Mouse (Mus musculus): ENCODE measurements around the gene Zfp689. TPM values are rescaled to one million over a fixed set of nuclear protein-coding genes. Genes with fewer than 3 reads are reported as not detected.
A peak's percentile ranks its signal among the peaks of the same experiment; 100 is the strongest.
"Not testable (repeated sequence)": the region's sequence is repeated elsewhere in the genome, so short reads cannot be mapped to it uniquely, and the experiment has no call there.

Gene Zfp689
- total RNA-seq (2021), result 1 to 10 TPM; 5.4 to 7.9 TPM
- long read RNA-seq, experiment 1, partial matches to known transcripts, result 0 of 4 reads
- long read RNA-seq, experiment 1, other reads (novel, unspliced or antisense), result 0 of 4 reads
- long read RNA-seq, experiment 2, transcript Zfp689-201 (3 exons, 3,621 nt), result major isoform, 8 of 10 reads
- long read RNA-seq, experiment 2, partial matches to known transcripts, result 0 of 10 reads
- long read RNA-seq, experiment 2, other reads (novel, unspliced or antisense), result 2 of 10 reads

DNA sequence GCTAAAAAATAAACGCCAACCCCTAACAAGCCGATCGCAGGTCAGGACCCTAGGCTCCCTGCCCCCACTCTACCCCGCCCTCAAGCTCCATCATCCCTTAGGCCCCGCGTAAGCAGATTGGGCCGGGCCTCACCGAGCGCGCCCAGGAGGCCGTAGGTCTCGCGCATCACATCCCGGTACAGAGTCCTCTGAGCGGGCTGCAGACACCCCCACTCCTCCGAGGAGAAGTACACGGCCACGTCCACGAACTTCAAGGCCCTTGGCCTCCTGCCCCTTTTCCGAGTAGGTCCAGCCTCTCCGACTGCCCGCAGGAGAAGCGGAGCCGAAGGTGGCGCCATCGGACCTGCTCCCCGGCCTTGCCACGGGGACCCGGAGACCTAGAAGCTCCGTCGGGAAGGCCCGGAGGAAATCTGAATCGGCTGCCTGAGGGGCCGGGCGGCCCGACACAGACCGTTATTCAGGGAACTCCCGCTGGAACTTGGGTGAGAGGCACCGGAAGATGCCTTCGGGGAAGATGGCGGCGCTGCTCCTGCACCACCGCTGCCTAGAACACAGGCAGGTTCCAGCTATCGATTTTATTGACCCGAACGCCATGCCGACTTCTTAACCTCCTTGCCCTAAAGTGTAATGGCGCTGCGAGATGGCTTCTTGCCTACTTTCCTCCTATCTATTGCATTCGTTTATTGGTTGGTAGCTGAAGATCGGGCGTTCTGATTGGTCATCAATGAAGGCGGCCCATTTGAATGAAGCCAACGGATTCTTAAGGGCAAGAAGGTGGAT, at the start of gene Zfp689:
Gene Zfp689 (minus strand): TSS at position 638 of the 780 bp plus-strand sequence.
- peak; percentile 97 to 98 for DNase-seq (ENCODE audit: low spot score in 2 of 2)
- intact Hi-C loops (cut with DNase I), result no loop called here

DNA sequence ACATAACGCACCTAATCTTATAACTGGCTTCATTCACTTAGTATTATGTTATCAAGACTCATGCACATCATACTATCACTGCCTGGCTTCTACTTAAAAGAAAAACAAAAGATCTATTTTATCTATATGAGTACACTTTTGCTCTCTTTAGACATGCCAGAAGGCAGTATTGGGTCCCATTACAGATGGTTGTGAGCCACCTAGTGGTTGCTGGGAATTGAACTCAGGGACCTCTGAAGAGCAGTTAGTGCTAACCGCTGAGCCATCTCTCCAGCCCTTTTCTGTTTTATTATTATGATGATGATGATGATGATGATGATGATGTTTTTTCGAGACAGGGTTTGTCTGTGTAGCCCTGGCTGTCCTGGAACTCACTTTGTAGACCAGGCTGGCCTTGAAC, 49.4 kb upstream of the Zfp689 start:
- DNase-seq (ENCODE audit: low spot score in 2 of 2), result peak in 1 of 2 experiments; percentile 51
- intact Hi-C loops (cut with DNase I), result loop anchor here (2.0 kb wide), 1 partner anchor 136 kb away; no protein-coding TSS in a partner anchor

DNA sequence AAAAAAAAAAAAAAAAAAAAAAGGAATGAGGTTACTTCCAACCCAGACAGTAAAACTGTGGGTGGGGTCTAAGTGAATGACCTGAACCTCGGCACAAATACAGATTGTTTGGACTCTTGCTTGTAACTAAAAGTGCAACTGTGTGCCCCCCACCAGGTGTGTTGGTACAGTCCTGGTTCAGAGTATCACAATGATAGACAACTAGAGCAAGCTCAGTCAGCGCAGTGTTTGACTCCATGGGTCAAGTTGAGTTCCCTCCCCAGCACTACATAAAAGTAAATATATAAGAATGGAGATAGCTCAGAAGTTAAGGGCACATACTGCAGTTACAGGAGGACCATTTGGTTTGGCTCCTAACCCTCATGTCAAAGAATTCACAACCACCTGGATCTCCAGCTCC, 48.4 kb upstream of the Zfp689 start:
- intact Hi-C loops (cut with DNase I), result no loop called here
- no peak for DNase-seq (ENCODE audit: low spot score in 2 of 2)

DNA sequence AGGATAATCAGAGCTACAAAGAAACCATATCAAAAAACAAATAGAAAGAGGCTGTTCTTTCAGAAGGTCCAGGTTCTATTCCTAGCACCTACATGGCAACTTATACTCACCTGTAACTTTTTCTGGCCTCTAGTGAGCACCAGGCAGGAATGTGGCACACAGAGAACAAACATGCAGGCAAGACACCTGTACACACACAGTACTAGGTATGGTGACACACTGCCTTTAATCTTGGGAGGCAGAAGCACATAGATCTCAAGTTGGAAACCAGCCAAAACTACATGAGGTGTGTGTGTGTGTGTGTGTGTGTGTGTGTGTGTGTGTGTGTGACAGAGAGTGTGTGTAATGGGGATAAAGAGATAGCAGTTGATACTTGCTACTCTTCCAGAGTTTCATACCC, 45.7 kb upstream of the Zfp689 start:
- intact Hi-C loops (cut with DNase I), result no loop called here
- DNase-seq (ENCODE audit: low spot score in 2 of 2), result no peak

DNA sequence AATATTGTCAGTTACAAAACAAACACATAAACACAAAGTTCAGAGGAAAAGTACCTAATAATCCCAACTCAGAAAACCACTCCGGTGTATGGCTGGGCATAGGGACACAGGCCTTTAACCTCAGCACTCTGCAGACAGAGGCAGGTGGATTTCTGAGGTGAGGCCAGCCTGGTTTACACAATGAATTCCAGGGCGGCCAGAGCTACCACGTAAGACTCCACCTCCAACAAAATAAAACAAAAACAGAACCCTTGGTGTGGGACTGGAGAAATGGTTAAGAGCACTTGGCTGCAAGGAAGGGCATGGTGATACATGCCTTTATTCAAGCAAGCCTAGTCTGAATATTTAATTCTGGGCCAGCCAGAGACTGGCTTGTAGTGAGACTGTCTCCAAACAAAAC, 42.9 kb upstream of the Zfp689 start:
- no peak for DNase-seq (ENCODE audit: low spot score in 2 of 2)
- intact Hi-C loops (cut with DNase I), result no loop called here

DNA sequence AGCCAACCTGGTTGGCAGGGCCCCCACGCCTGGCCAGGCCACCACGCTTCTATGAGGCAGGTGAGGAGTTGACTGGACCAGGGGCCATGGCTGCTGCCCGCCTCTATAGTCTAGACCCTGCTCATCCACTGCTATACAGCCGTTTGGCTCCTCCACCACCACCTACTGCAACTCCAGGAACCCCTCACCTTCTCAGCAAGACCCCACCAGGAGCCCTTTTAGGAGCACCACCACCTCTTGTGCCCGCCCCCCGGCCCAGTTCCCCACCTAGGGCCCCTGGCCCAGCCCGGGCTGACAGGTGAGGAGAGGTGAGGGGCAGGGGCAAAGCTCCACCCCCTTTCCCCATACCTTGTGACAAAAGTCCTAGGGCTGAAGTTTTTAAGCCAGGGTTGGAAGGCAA, 41.0 kb upstream of the Zfp689 start:
- intact Hi-C loops (cut with DNase I), result no loop called here
- DNase-seq (ENCODE audit: low spot score in 2 of 2), result no peak

DNA sequence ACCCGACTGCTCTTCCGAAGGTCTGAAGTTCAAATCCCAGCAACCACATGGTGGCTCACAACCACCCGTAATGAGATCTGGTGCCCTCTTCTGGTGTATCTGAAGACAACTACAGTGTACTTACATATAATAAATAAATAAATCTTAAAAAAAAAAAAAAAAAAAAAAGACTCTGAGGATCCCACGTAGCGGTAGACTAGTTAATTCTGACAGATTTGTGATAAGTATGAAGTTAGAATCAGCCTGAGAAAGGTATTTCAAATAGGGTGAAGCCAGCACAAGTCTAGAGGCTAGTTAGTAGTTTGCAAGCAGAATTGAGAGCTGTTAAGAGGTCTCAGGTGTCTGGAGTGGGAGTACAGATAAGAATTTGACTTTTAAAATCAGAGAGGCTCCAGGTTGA, 39.4 kb upstream of the Zfp689 start:
- intact Hi-C loops (cut with DNase I); DNase-seq (ENCODE audit: low spot score in 2 of 2): not testable (repeated sequence)

DNA sequence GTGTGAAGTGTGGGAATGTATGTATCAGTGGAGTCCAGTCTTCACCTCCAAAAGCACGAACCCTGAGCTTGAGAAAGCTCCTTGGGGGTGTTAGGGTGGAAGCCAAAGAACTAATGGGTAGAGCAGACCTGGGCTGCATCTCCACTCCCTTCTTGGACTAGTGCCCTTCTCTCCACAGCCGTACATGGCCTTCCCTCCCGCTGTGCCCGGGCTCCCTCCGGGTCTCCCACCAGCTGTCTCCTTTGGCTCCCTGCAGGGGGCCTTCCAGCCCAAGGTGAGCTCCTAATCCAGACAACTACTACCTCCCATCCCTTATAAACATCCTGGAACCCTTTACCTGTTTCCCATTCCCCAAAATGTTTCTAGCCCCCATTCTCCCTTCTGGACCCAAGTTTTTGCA, 36.5 kb upstream of the Zfp689 start:
- intact Hi-C loops (cut with DNase I), result no loop called here

DNA sequence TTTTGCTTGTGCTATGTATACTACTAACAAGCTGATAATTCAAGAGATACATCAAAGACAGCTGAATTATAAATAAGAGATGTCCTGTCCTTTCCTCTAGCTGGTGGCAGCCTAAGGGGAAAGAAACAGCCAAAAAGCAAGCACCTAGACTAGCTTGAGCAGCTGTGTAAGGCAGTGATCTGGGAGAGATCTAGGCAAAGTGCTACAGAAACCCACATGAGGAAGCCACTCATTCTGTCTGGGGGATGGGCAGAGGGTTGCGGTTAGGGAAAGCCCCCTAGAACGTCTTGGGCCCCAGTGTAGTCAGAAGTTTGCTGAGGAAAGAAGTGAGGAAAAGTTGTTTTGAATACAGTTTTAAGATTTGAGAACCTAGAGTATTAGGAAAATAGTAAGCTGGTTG, 31.4 kb upstream of the Zfp689 start:
- no peak for DNase-seq (ENCODE audit: low spot score in 2 of 2)
- intact Hi-C loops (cut with DNase I), result no loop called here

More for the DNA sequence above, 36.5 kb upstream of the Zfp689 start:
- no peak for DNase-seq (ENCODE audit: low spot score in 2 of 2)

DNA sequence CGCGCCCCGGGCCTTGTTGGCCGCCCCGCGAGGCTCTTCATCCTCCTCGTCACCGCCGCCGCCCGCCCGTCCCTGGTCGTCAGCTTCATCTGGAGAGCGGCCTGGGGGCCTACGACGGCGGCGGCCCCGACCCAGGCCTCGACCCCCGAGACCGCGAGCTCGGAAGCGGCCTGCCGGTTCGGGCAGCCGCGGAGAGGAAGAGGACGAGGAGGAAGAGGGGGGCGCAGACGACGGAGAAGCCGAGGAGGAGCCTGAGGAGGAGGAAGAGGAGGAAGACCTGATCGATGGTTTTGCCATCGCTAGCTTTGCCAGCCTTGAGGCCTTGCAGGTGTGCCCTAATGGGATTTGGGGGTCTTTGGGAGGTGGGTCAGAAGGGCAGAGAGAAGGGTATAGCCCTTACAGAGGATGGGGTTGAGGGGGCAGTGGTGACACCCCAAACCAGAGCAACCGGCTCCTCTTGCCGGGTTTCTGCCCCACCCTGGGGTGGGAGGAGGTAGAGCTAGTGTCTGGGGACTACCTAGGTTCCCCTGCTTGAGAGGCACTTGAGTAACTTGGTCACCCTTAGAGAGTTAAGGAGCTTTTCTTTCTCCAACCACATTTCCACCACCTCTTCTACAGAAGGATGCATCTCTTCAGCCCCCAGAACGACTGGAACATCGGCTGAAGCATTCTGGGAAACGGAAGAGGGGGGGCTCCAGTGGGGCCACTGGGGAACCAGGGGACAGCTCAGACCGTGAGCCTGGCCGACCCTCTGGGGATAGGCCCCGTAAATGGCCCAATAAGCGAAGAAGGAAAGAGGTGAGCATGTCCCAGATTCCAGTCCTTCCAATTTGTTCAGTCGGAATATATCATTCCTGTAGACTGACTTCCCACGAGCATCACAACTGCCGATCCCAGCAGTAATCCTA, 30.6 kb upstream of the Zfp689 start:
- peak in 1 of 2 experiments; percentile 12 for DNase-seq (ENCODE audit: low spot score in 2 of 2)
- intact Hi-C loops (cut with DNase I), result loop anchor here (5.0 kb wide), 1 partner anchor 217 kb away; the partner anchor contains the start of gene Dctpp1

DNA sequence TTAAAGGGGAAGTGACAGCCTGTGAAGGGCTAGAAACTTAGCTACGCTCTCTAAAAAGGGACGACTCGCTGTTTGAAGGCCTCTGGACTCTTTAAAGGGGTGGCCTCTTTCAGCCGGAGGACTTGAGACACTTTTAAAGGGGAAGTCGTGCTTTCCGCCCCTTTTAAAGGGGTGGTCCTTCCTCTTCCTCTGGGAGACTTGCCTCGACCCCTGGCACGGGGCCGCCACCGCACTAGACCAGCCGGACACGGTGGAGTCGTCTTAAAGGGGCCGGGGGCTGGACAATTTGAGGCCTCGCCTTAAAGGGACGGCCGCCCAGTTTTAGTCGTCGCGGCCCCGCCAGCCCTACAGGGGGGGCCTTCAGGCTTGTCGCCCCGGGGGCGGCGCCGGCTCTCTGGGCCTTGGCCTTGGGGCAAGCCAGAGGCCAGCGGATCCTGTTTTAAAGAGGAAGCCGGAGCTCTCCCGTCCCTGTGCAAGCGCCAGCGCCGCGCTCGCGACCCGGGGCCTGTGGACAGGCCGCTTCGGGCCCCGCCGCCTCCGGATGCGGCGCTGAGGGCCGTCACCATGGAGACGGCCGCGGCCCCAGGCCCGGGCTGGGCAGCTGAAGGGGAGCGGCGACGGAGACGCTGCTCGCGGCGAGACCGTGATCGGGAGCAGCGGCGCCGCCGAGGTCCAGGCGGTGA, 29.8 kb upstream of the Zfp689 start, which contains the start of gene Fbrs:
Gene Fbrs (plus strand): TSS at position 565 of the 683 bp plus-strand sequence.
- intact Hi-C loops (cut with DNase I), result loop anchor here (5.0 kb wide), 1 partner anchor 216 kb away; the partner anchor contains the start of gene Dctpp1
- DNase-seq (ENCODE audit: low spot score in 2 of 2), result peak; percentile 94 to 96

DNA sequence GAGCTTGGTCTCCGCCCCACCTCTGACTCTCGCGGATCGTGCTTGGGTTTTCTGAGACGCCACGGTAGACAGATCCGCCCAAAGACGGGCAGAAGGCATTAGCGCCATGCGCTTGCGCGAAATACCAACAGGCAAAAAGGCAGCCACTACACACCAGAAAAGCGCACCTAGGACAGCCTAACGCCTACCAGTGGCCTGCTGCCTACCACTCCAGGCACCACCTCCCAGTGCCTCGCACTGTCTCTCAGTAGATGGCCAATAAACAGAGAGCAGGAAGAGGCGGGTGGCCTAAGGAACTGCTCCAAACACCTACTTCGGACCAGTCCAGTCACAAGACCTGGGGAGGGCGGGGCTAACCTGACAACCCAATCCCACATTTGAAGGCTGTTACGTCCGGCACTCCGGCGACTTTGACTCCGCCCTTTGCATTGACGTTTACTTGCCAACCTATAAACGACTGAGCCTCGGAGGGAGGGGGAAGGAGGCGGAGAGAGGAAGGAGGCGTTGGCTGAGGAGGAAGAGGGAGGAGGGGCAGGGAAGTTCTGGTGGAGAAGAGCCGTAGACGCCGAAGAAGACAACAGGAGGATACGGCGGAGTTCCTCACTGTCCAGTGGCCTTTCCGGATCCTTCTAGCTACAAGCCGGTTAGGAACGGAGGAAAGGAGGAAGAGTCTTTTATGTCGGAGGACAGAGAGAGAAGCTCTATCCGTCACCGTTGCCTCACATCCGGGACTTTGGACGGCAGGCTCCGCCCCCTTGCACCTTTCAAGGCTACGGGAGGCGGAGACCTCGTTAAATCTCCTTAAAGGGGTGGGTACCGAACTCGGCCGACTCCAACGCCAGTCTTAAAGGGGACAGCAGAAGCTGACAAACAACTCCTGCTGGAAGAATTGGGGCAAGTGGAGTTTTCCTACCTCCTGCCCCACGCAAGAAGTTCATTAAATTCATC, 29.0 kb upstream of the Zfp689 start:
- peak; percentile 99 to 100 for DNase-seq (ENCODE audit: low spot score in 2 of 2)
- intact Hi-C loops (cut with DNase I), result loop anchor here (5.0 kb wide), 1 partner anchor 216 kb away; the partner anchor contains the start of gene Dctpp1

DNA sequence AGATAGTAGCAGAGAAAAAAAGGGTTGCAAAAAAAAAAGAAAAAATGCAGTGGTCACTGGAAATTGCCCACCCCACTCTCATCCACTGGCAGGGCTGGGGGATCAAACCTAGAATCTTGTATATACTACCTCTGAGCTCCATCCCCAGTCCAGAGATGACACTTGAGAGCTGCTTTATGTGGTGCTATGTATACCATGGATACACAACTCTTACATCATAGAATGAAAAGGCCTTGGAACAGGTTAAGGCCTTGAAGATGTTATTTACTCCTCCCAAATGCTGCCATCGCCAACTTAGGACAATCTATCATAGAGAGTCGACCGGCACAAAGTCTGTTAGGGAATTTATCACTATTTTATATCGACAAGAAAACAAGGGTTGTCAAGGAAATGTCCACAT, 27.9 kb upstream of the Zfp689 start:
- intact Hi-C loops (cut with DNase I), result loop anchor here (5.0 kb wide), 1 partner anchor 215 kb away; the partner anchor contains the start of gene Dctpp1
- DNase-seq (ENCODE audit: low spot score in 2 of 2), result no peak

DNA sequence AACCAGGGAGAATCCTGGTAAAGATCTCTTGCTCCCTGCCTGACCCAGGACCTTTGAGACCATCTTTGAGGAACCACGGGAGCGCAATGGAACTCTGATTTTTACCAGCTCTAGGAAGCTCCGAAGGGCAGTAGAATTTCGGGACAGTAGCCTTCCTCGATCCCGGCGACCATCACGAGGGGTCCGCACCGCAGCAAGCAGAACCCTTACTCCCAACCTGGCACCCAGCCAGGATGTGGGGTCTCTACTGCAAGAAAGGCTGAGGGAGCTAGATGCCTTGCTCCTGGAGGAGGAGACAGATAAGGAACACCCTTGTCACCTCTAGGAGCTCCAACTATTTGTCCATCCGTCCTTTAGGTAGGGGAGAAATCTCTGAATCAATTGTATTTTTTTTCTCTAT, 27.4 kb upstream of the Zfp689 start:
- intact Hi-C loops (cut with DNase I), result loop anchor here (5.0 kb wide), 1 partner anchor 214 kb away; the partner anchor contains the start of gene Dctpp1
- DNase-seq (ENCODE audit: low spot score in 2 of 2), result no peak

DNA sequence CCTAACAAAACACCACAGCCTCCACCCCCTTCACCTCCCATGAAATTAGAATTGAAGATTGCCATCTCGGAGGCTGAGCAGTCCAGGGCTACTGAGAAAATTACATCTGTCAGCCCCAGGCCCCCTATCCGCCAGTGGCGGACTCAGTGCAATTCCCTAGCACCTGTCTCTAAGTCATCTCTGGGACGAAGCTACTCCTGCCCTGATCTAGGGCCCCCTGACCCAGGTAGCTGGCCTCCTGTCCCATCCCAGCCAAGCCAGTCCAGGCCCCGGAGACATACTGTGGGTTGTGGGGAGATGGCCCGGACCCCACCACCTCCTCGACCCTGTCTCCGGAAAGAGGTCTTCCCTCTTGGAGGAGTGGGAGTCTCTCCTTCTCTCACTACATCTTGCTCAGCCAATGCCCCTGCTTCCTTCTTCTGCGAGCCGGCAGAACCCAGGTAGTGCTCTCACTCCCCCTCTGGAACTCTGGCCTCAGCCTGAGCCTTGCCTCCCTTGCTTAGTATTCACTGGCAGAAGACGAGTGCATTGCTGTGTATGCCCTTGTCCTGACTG, 26.3 kb upstream of the Zfp689 start:
- intact Hi-C loops (cut with DNase I), result loop anchor here (5.0 kb wide), 1 partner anchor 213 kb away; the partner anchor contains the start of gene Dctpp1
- DNase-seq (ENCODE audit: low spot score in 2 of 2), result no peak

DNA sequence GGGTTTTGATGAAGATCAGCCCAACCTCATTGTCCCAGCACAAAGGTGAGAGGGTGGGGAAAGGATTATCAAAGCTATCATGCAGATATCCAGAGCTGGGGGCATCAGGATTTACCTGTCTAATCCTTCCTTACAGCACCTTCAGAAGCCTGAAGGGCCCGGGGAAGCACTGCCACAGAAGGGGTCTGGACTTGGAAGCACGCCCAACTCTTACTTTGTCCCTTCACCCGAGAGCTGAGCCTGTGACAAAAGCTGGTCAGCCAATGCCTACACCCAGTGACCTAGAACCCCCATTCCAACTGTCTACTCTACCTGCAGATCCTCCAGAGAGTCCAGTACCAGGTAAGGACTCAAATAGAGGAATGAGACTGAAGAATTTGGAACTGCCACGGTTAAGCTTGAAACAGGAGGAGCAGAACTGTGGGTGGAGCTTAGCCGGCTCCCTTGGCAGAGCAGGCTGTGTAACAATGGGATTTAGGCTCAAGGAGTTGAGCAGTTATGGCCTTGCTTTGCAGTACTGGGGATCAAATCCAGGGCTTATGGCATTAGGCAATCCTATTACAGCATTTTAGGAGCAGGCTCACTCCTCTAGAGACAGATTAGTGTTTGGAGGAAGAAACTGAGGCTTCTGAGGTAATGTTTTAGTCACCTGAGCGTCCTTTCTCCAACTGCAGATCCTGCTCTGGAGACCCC, 25.6 kb upstream of the Zfp689 start:
- no peak for DNase-seq (ENCODE audit: low spot score in 2 of 2)
- intact Hi-C loops (cut with DNase I), result loop anchor here (5.0 kb wide), 2 partner anchors 112 to 212 kb away; partner anchors contain the start of gene Dctpp1

DNA sequence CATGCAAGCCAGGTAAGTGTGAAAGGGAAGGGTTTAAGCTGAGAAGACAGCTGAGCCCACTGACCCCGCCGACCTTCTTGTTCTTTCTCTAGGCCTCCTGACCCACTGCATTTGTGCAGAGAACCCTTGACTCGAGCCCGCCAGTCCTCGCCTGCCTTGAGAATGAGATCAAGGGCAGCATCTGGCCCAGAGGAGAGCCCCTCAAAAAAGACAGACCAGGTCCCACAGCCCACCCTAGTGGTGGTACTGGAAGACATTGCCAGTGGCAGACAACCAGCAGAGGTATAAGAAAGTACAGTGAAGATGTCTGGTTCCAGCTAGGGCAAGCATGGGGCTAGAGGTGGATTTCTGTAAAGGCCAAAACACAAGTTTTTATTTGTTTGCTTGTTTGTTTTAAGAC, 24.7 kb upstream of the Zfp689 start:
- DNase-seq (ENCODE audit: low spot score in 2 of 2), result peak in 1 of 2 experiments; percentile 15
- intact Hi-C loops (cut with DNase I), result loop anchor here (5.0 kb wide), 1 partner anchor 111 kb away; no protein-coding TSS in a partner anchor
